Mouse (Mus musculus) embryonic fibroblast, embryonic 13.5 days (primary cell): ENCODE measurements around the gene Ube2t.

ENCODE experiments used
- CTCF ChIP-seq: IDR thresholded peaks from 2 replicates; pipeline ENCODE4 v1.5.1; 2011; ENCODE audit warnings: mild to moderate bottlenecking, control low read depth, low read length, moderate library complexity, borderline replicate concordance; ENCODE audit not compliant: insufficient read depth
- POLR2A ChIP-seq: IDR thresholded peaks from 2 replicates; pipeline ENCODE4 v1.6.1; 2011; ENCODE audit warnings: low read depth, mild to moderate bottlenecking, control low read depth, low read length, moderate library complexity

- TF ChIP-seq CTCF = no peak
- TF ChIP-seq POLR2A = no peak
Observed at GRCm38 (mm10) chr1:135021936-135022335, 59.6 kb downstream of the Ube2t start.
